Mouse (Mus musculus) liver, postnatal 0 days (tissue): ENCODE data around the gene Ints13. TPM values are rescaled to one million over a fixed set of nuclear protein-coding genes. Genes with fewer than 3 reads are reported as not detected.

Source experiments
- ATAC-seq: fragments of 200-750 bp; cut with Nextera tagmentation; 2 replicates; pipeline ENCODE4 v1.8.0; 2017; ENCODE audit warnings: mild to moderate bottlenecking, moderate library complexity
- DNase-seq: peaks from one replicate; pipeline ENCODE4 v3.0.0-alpha.2; 2016
- H3K27ac ChIP-seq: fragments of 300-500 bp; sonication (generic); 2 replicates; pipeline ENCODE4 v1.5.1; 2014; ENCODE audit warnings: antibody characterized with exemption, moderate library complexity, mild to moderate bottlenecking, low read depth
- H3K27me3 ChIP-seq: fragments of 300-500 bp; sonication (generic); 2 replicates; pipeline ENCODE4 v1.6.1; 2014; ENCODE audit warnings: low read length, control low read depth, mixed read lengths; ENCODE audit not compliant: insufficient read depth
- H3K36me3 ChIP-seq: fragments of 300-500 bp; sonication (generic); replicated peaks from 2 replicates; pipeline ENCODE4 v1.6.1; 2014; ENCODE audit warnings: mild to moderate bottlenecking, control low read depth, low read length, moderate library complexity, mixed read lengths; ENCODE audit not compliant: insufficient read depth
- H3K4me1 ChIP-seq: fragments of 300-500 bp; sonication (generic); 2 replicates; pipeline ENCODE4 v1.6.1; 2014; ENCODE audit warnings: antibody characterized with exemption, mild to moderate bottlenecking, control low read depth; ENCODE audit not compliant: insufficient read depth
- H3K4me2 ChIP-seq: fragments of 300-500 bp; sonication (generic); 2 replicates; pipeline ENCODE4 v1.6.1; 2014; ENCODE audit warnings: low read depth, mild to moderate bottlenecking, low read length, moderate library complexity, mixed read lengths
- H3K4me3 ChIP-seq: fragments of 300-500 bp; sonication (generic); 2 replicates; pipeline ENCODE4 v1.5.1; 2014; ENCODE audit warnings: low read depth, low read length
- H3K9ac ChIP-seq: fragments of 300-500 bp; sonication (generic); replicated peaks from 2 replicates; pipeline ENCODE4 v1.6.1; 2014; ENCODE audit warnings: mild to moderate bottlenecking, moderate library complexity
- H3K9me3 ChIP-seq: fragments of 300-500 bp; sonication (generic); 2 replicates; pipeline ENCODE4 v1.6.1; 2016; ENCODE audit warnings: mild to moderate bottlenecking, control low read depth, low read length, mixed read lengths
- CTCF ChIP-seq: sonication (generic); IDR thresholded peaks from 2 replicates; pipeline ENCODE4 v1.5.1; 2016; ENCODE audit warnings: antibody characterized with exemption, low read depth
- EP300 ChIP-seq: IDR thresholded peaks from 2 replicates; pipeline ENCODE4 v1.6.1; 2016; ENCODE audit warnings: antibody characterized with exemption, low read depth, mild to moderate bottlenecking
- WGBS: fragments of 180-500 bp; shearing (Covaris S2); extraction: QIAGEN DNeasy Blood & Tissue Kit; methylation state at CpG from one replicate; pipeline ENCODE4 v1.1.7; 2014; ENCODE audit not compliant: insufficient replicate concordance; 5-methylcytosine and 5-hydroxymethylcytosine counted together
- polyA plus RNA-seq: library from polyadenylated mRNA; unstranded; fragments of >200 nt; fragmentation: Nextera tagmentation; extraction: Ambion mirVana; gene quantifications from 2 replicates; pipeline ENCODE4 v1.2.1, GENCODE M21; 2015

Ints13 gene
- polyA plus RNA-seq, 1 experiment from 2014 or later, result 17.6 TPM

DNA sequence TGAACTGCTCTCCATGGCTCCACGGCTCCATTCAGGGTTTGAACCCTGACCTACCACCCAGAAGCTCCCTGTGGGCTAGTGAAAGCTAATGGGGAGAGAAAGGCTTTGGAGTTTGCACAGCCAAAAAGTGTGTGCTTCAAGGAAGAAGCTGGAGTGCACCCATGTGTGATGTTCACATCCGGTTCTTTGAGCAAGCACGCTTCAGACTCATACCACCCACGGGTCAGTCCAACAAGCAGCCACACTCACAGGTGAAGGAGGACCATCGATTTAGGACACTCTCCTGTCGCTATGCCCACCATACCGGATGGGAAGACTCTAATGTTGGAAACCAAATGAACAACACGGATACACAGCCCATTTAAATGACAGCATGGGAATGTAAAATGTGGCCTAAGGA, 66.1 kb downstream of the Ints13 start:
- Histone ChIP-seq H3K9ac (no peak overlapping the region), H3K36me3 (no peaks in the 10 kb centered on the region), H3K4me3 (no peak overlapping the region), H3K4me2 (no peak overlapping the region), H3K9me3 (no peaks in the 10 kb centered on the region), H3K27me3 (no peaks in the 10 kb centered on the region), H3K4me1 (no peaks in the 10 kb centered on the region), H3K27ac (no peak overlapping the region)
- no peak for TF ChIP-seq CTCF
- TF ChIP-seq EP300, result no peak
- DNase-seq (no peak), ATAC-seq (no peak)
- WGBS, result 74% methylated on average over 8 of the region's 8 CpGs

DNA sequence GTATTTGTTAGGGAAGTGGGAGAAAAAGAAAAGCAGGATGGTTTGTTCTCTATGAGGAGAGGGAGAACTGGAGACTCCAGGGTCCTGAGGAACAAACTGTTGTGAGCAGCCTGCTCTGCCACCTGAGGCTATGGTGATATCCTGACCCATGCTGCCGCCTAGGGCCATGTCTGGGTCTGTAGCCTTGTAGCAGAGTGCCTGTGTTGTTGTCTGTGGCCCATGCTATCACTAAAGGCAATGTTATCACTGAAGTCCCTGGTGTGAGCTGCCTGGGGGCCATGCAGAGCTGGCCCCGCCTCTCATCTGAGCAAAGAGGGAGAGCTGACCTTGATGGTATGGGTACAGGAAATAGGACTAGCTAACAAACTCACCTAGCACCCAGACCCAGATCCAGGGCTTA, 67.7 kb downstream of the Ints13 start:
- ATAC-seq (no peak), DNase-seq (no peak)
- no peak overlapping the region for H3K4me2 ChIP-seq
- TF ChIP-seq EP300, result no peak
- TF ChIP-seq CTCF, result no peak
- H3K4me3 ChIP-seq, result no peak overlapping the region
- no peaks in the 10 kb centered on the region for H3K36me3 ChIP-seq
- 74% methylated on average over 2 of the region's 2 CpGs for WGBS
- no peak overlapping the region for H3K27ac ChIP-seq
- no peaks in the 10 kb centered on the region for H3K4me1 ChIP-seq
- H3K27me3 ChIP-seq, result no peaks in the 10 kb centered on the region
- no peaks in the 10 kb centered on the region for H3K9me3 ChIP-seq
- H3K9ac ChIP-seq, result no peak overlapping the region

DNA sequence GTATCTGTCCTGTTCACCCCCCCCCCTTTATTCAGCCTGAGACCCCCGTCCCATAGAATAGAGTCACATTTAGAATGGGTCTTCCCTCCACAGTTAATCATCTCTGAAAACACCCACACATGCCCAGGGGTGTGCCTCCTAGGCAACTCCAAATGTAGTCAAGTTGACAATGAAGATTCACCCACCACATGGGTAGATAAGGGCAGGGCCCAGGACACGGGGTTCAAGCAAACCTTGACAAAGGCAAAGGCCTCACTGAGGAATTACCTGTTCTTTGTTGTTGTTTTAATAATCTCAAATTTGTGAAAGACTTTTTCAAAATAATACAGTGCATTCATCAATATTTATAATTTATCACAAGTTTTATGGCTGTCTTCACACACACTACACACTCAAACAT, 73.2 kb downstream of the Ints13 start:
- Histone ChIP-seq H3K4me1 (peaks cover 15% of the 10 kb centered on the region), H3K36me3 (no peaks in the 10 kb centered on the region), H3K27ac (no peak overlapping the region), H3K9me3 (no peaks in the 10 kb centered on the region), H3K9ac (no peak overlapping the region), H3K4me2 (no peak overlapping the region), H3K27me3 (no peaks in the 10 kb centered on the region), H3K4me3 (no peak overlapping the region)
- ATAC-seq (no peak), DNase-seq (no peak)
- TF ChIP-seq EP300 (no peak), CTCF (no peak)
- WGBS, result 75% methylated on average over 2 of the region's 2 CpGs

DNA sequence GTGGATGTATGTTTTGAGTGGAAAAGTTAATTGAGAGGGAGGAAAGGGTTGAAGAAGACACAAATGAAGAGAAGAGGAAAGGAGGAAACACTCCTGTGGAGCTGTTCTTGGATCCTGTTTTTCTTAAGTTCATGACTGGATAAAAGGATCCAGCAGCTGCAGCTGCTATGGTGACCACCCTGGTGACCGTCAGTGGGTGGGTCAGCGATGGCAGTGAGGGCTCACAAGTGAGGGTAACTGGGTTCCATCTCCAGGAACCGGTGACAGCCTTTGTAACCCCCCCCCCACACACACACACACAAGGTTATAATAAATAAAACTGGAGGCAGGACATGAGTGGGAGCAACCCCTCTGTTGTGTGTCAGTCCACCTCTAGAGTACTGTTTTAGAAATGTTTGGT, 74.8 kb downstream of the Ints13 start:
- H3K4me3 ChIP-seq, result peak overlapping the region; percentile 65; the same call in 1 of the 2 replicates
- H3K4me1 ChIP-seq, result peaks cover 18% of the 10 kb centered on the region
- H3K9me3 ChIP-seq, result no peaks in the 10 kb centered on the region
- H3K4me2 ChIP-seq, result peak overlapping the region; percentile 93
- no peak for DNase-seq
- TF ChIP-seq CTCF (no peak), EP300 (no peak)
- H3K27me3 ChIP-seq, result no peaks in the 10 kb centered on the region
- H3K9ac ChIP-seq, result no peak overlapping the region
- H3K36me3 ChIP-seq, result no peaks in the 10 kb centered on the region
- no peak for ATAC-seq
- H3K27ac ChIP-seq, result no peak overlapping the region
- WGBS, result 58% methylated on average over 3 of the region's 3 CpGs

DNA sequence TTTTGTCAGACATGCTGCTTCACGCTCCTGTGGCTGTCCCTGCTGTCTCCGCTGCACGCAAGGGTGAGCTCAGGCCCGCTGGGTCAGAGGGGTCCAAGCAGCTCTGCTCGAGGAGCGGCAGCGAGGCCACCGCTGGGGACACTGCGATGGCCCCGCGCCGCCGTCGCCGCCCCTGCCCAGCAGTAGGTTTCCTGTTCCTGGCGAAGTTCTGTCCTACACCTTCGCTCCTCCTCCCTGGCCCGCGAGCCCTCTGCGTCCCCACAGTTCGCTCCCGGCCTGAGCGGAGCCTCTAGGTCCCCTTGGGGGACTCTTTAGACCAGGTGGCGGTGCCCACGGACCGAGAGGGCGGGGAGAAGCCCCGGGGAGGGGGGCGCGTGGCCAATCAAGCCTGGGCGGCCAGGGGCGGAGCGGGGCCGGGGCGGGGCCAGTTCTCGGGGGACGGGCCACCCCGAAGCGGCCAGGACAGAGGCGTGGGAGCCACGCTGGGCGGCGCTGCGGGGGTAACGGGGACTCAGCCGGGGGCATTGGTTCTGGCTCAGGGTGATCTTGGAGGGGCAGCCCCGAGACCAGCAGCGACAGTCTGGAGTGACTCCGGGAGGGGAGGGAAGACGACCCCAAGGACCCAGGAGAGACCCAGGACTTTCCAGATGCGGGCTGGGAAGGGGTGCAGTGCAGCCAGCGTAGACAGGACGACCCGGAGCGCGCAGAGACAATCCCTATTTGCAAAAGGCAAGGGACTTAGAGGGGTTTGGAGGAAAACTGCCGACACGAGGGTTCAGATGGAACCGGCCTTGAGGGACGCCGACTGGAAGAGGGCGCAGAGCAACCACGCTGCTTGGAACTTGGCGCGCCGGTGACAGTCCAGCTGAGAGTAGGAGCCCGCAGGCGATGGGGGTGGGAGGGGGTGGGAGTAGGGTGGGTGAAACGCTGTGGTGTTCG, 75.5 kb downstream of the Ints13 start, which contains the start of gene Itpr2:
Itpr2 (minus strand) TSS at position 358 of the 939 bp plus-strand sequence.
- Histone ChIP-seq H3K4me2 (peak within 1 kb of the TSS; percentile 93), H3K27ac (peak within 1 kb of the TSS; percentile 94), H3K4me3 (peak within 1 kb of the TSS; percentile 65), H3K4me1 (peaks cover 18% of the 10 kb centered on the region), H3K27me3 (no peaks in the 10 kb centered on the region), H3K36me3 (no peaks in the 10 kb centered on the region), H3K9ac (peak within 1 kb of the TSS; percentile 75), H3K9me3 (no peaks in the 10 kb centered on the region)
- peak; percentile 93 for ATAC-seq
- WGBS, result 1% methylated on average over 62 of the region's 70 CpGs
- DNase-seq, result peak; percentile 92
- peak; percentile 38 for TF ChIP-seq CTCF
- 0 out of 2 replicates have a peak, but pooled peaks have one; percentile 31 for TF ChIP-seq EP300

DNA sequence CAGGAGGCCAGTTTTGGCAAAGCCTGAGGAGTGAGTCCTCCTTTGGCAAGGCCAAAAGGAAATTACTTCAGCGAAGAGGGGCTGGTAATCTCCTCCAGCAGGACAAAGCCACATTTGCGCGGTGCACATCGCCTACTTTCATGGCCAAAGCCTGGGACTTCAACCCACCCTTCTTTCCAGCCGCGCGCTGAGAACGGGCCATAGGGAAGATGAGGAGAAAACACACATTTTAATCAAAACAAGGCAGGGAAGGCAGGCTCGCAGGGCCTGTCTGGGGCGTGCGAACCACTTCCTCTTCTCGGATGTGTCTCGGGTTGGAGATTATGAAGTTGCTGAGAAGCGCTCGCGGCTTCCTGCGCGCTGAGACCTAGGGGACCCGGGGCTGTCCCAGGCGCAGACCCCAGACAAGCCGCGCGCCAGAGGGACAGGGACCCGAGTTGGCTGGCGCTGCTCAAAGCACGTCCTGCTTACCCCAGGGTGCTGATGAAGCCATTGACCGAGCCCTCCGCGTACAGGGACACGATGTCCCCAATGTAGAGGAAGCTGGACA, 76.2 kb downstream of the Ints13 start:
- peak overlapping the region; percentile 93 for H3K4me2 ChIP-seq
- peak; percentile 68 for DNase-seq

More for the DNA sequence above, 76.2 kb downstream of the Ints13 start:
- H3K4me1 ChIP-seq, result peaks cover 18% of the 10 kb centered on the region
- no peaks in the 10 kb centered on the region for H3K36me3 ChIP-seq
- TF ChIP-seq CTCF (no peak), EP300 (no peak)
- H3K4me3 ChIP-seq, result peak overlapping the region; percentile 65
- H3K27ac ChIP-seq, result peak overlapping the region; percentile 94
- H3K27me3 ChIP-seq, result no peaks in the 10 kb centered on the region
- ATAC-seq, result peak; percentile 40
- H3K9me3 ChIP-seq, result no peaks in the 10 kb centered on the region
- under 1% methylated on average over 30 of the region's 30 CpGs for WGBS
- H3K9ac ChIP-seq, result peak overlapping the region; percentile 75
